Mouse (Mus musculus) G1E (cell line): ENCODE data around the gene Cwh43.

ENCODE experiments used
- CTCF ChIP-seq: IDR thresholded peaks from 2 replicates; pipeline ENCODE4 v1.5.1; 2012; ENCODE audit warnings: low read depth, low read length, inconsistent platforms, mixed read lengths
- GATA1 ChIP-seq: IDR thresholded peaks from 2 replicates; pipeline ENCODE4 v1.6.1; 2012; ENCODE audit warnings: borderline replicate concordance, low read length, inconsistent platforms, mixed read lengths
- GATA2 ChIP-seq: IDR thresholded peaks from 2 replicates; pipeline ENCODE4 v1.6.1; 2012; ENCODE audit warnings: low read depth, low read length, inconsistent platforms, borderline replicate concordance
- POLR2AphosphoS5 ChIP-seq: IDR thresholded peaks from 2 replicates; pipeline ENCODE4 v1.6.1; 2012; ENCODE audit warnings: low read depth, low read length, inconsistent platforms; ENCODE audit not compliant: insufficient replicate concordance

- TF ChIP-seq CTCF (no peak), POLR2AphosphoS5 (no peak), GATA2 (no peak), GATA1 (no peak)
These were observed 96.5 kb downstream of the Cwh43 start for GRCm38 (mm10) chr5:73502422-73502821.
